In genomic region chr6:106701931-106702330, GRCm38 (mm10) we compare ENCODE assay signal across 16 mouse cellular contexts. TPM values are rescaled to one million over a fixed set of nuclear protein-coding genes. Genes with fewer than 3 reads are reported as not detected.
"Had no signal": no experiment of that assay in that cellular context is flagged by ENCODE, and none has a peak within 500 bp of the region (broad histone marks: within the 10 kb centered on the region; RNA-seq: fewer than 3 reads in every experiment).

No protein-coding gene starts in this region.

- H3K4me3 ChIP-seq: limb, embryonic 12.5 days; midbrain, embryonic 10.5 days; midbrain, embryonic 15.5 days; neural tube, embryonic 12.5 days had no signal

- H3K4me2 ChIP-seq: limb, embryonic 12.5 days; midbrain, embryonic 15.5 days; neural tube, embryonic 12.5 days had no signal

- H3K9me3 ChIP-seq: limb, embryonic 12.5 days; midbrain, embryonic 10.5 days; midbrain, embryonic 15.5 days; neural tube, embryonic 12.5 days had no signal

- H3K9ac ChIP-seq: limb, embryonic 12.5 days; liver, embryonic 14.5 days; midbrain, embryonic 15.5 days; neural tube, embryonic 12.5 days had no signal

- ATAC-seq: intestine, embryonic 16.5 days; midbrain, embryonic 15.5 days had no signal

- DNase-seq: layer of hippocampus, adult 9-11 months; layer of hippocampus, postnatal 36 days; liver; lung, adult 18-20 months; lung, postnatal 4 days; right cerebral cortex, adult 18-20 months; right cerebral cortex, postnatal 25 days had no signal

- H3K27ac ChIP-seq: limb, embryonic 12.5 days; liver, embryonic 14.5 days; midbrain, embryonic 10.5 days; midbrain, embryonic 15.5 days; neural tube, embryonic 12.5 days; stomach, postnatal 0 days had no signal

- H3K27me3 ChIP-seq: limb, embryonic 12.5 days; midbrain, embryonic 15.5 days; neural tube, embryonic 12.5 days had no signal

- H3K4me1 ChIP-seq: limb, embryonic 12.5 days; midbrain, embryonic 10.5 days; midbrain, embryonic 15.5 days; neural tube, embryonic 12.5 days had no signal

- H3K36me3 ChIP-seq: limb, embryonic 12.5 days; midbrain, embryonic 10.5 days; midbrain, embryonic 15.5 days; neural tube, embryonic 12.5 days had no signal

RNA-seq across cellular contexts. Expression of gene Il5ra, which starts 46.9 kb away (rescaled TPM):
- total RNA-seq: layer of hippocampus, adult 18-20 months; layer of hippocampus, postnatal 36 days; left cerebral cortex, postnatal 36 days had no signal
- polyA plus RNA-seq: intestine, embryonic 16.5 days; limb, embryonic 12.5 days; midbrain, embryonic 10.5 days; midbrain, embryonic 15.5 days; neural tube, embryonic 12.5 days; stomach, postnatal 0 days had no signal
